Mouse (Mus musculus): ENCODE results near the gene Trem1. TPM values are rescaled to one million over a fixed set of nuclear protein-coding genes. Genes with fewer than 3 reads are reported as not detected.
A peak's percentile ranks its signal among the peaks of the same experiment; 100 is the strongest.

The Trem1 gene
- polyA plus RNA-seq, 1 experiment from 2014 or later: 0.60 TPM

GRCm38 (mm10) chr17:48269833-48270232, 37.3 kb downstream of the Trem1 start:
- no peaks in the 10 kb centered on the region for H3K4me1 ChIP-seq
- H3K9me3 ChIP-seq: no peaks in the 10 kb centered on the region
- ATAC-seq (ENCODE audit: insufficient read depth, low FRiP score, low read depth): no peak
- no peak overlapping the region for H3K4me2 ChIP-seq
- no peak overlapping the region for H3K4me3 ChIP-seq (replicated peaks)
- no peak overlapping the region for H3K9ac ChIP-seq
- WGBS: 71% methylated on average over 4 of the region's 4 CpGs
- H3K27ac ChIP-seq: no peak overlapping the region
- H3K36me3 ChIP-seq: no peaks in the 10 kb centered on the region
- H3K27me3 ChIP-seq (replicated peaks): no peaks in the 10 kb centered on the region

GRCm38 (mm10) chr17:48272158-48272557, 39.6 kb downstream of the Trem1 start:
- WGBS: 62% methylated on average over 5 of the region's 5 CpGs
- Histone ChIP-seq H3K27ac (no peak overlapping the region), H3K27me3 (replicated peaks) (no peaks in the 10 kb centered on the region), H3K4me2 (no peak overlapping the region), H3K4me3 (replicated peaks) (no peak overlapping the region), H3K9ac (no peak overlapping the region), H3K36me3 (no peaks in the 10 kb centered on the region), H3K4me1 (no peaks in the 10 kb centered on the region), H3K9me3 (no peaks in the 10 kb centered on the region)
- ATAC-seq (ENCODE audit: insufficient read depth, low FRiP score, low read depth): peak; percentile 87; the same call in 1 of the 2 replicates

- H3K4me2 ChIP-seq: no peak overlapping the region
- H3K27me3 ChIP-seq (replicated peaks): no peaks in the 10 kb centered on the region
- no peak overlapping the region for H3K4me3 ChIP-seq (replicated peaks)
- H3K36me3 ChIP-seq: no peaks in the 10 kb centered on the region
- no peak overlapping the region for H3K27ac ChIP-seq
- H3K9ac ChIP-seq: no peak overlapping the region
- ATAC-seq (ENCODE audit: insufficient read depth, low FRiP score, low read depth): no peak
- 76% methylated on average over 4 of the region's 4 CpGs for WGBS
- no peaks in the 10 kb centered on the region for H3K9me3 ChIP-seq
- H3K4me1 ChIP-seq: no peaks in the 10 kb centered on the region
Observed at GRCm38 (mm10) chr17:48272598-48272997, 40.0 kb downstream of the Trem1 start.

- no peaks in the 10 kb centered on the region for H3K36me3 ChIP-seq
- H3K4me3 ChIP-seq (replicated peaks): no peak overlapping the region
- no peak for ATAC-seq (ENCODE audit: insufficient read depth, low FRiP score, low read depth)
- no peak overlapping the region for H3K4me2 ChIP-seq
- no peak overlapping the region; the same call in 1 of the 2 replicates for H3K27ac ChIP-seq
- WGBS: 85% methylated on average over 4 of the region's 4 CpGs
- no peaks in the 10 kb centered on the region for H3K4me1 ChIP-seq
- H3K27me3 ChIP-seq (replicated peaks): no peaks in the 10 kb centered on the region
- no peak overlapping the region for H3K9ac ChIP-seq
- no peaks in the 10 kb centered on the region for H3K9me3 ChIP-seq
Observed at GRCm38 (mm10) chr17:48274098-48274497, 41.5 kb downstream of the Trem1 start.

GRCm38 (mm10) chr17:48274885-48275284, 42.3 kb downstream of the Trem1 start:
- no peak overlapping the region for H3K4me3 ChIP-seq (replicated peaks)
- no peaks in the 10 kb centered on the region for H3K27me3 ChIP-seq (replicated peaks)
- WGBS: 33% methylated on average over 6 of the region's 6 CpGs
- H3K9ac ChIP-seq: no peak overlapping the region
- H3K36me3 ChIP-seq: no peaks in the 10 kb centered on the region
- no peaks in the 10 kb centered on the region for H3K9me3 ChIP-seq
- no peak overlapping the region for H3K27ac ChIP-seq
- ATAC-seq (ENCODE audit: insufficient read depth, low FRiP score, low read depth): no peak
- no peaks in the 10 kb centered on the region for H3K4me1 ChIP-seq
- no peak overlapping the region for H3K4me2 ChIP-seq

- no peak for ATAC-seq (ENCODE audit: insufficient read depth, low FRiP score, low read depth)
- H3K9ac ChIP-seq: no peak overlapping the region
- H3K4me2 ChIP-seq: no peak overlapping the region
- H3K27ac ChIP-seq: no peak overlapping the region
- H3K9me3 ChIP-seq: no peaks in the 10 kb centered on the region
- 55% methylated on average over 7 of the region's 7 CpGs for WGBS
- H3K4me1 ChIP-seq: 0 out of 2 replicates have a peak, but pooled peaks cover under 1% of the 10 kb centered on the region
- no peaks in the 10 kb centered on the region for H3K27me3 ChIP-seq (replicated peaks)
- no peak overlapping the region for H3K4me3 ChIP-seq (replicated peaks)
- H3K36me3 ChIP-seq: no peaks in the 10 kb centered on the region
Observed at GRCm38 (mm10) chr17:48275736-48276135, 43.2 kb downstream of the Trem1 start.

GRCm38 (mm10) chr17:48278381-48278780, 45.8 kb downstream of the Trem1 start:
- Histone ChIP-seq H3K27ac (no peak overlapping the region), H3K36me3 (no peaks in the 10 kb centered on the region), H3K9ac (no peak overlapping the region), H3K27me3 (replicated peaks) (no peaks in the 10 kb centered on the region), H3K9me3 (no peaks in the 10 kb centered on the region), H3K4me3 (replicated peaks) (no peak overlapping the region), H3K4me1 (0 out of 2 replicates have a peak, but pooled peaks cover 6% of the 10 kb centered on the region), H3K4me2 (no peak overlapping the region)
- no peak for ATAC-seq (ENCODE audit: insufficient read depth, low FRiP score, low read depth)

GRCm38 (mm10) chr17:48279002-48279401, 46.4 kb downstream of the Trem1 start:
- no peak overlapping the region for H3K4me3 ChIP-seq (replicated peaks)
- 72% methylated on average over 4 of the region's 4 CpGs for WGBS
- H3K9me3 ChIP-seq: no peaks in the 10 kb centered on the region
- no peak overlapping the region for H3K27ac ChIP-seq
- H3K4me2 ChIP-seq: no peak overlapping the region
- no peaks in the 10 kb centered on the region for H3K27me3 ChIP-seq (replicated peaks)
- ATAC-seq (ENCODE audit: insufficient read depth, low FRiP score, low read depth): no peak
- 0 out of 2 replicates have a peak, but pooled peaks cover 6% of the 10 kb centered on the region for H3K4me1 ChIP-seq
- H3K36me3 ChIP-seq: no peaks in the 10 kb centered on the region
- no peak overlapping the region for H3K9ac ChIP-seq

- WGBS: 27% methylated on average over 18 of the region's 18 CpGs
- Histone ChIP-seq H3K9ac (no peak overlapping the region), H3K27ac (no peak overlapping the region)
Observed at GRCm38 (mm10) chr17:48280943-48281738, 48.6 kb downstream of the Trem1 start.

GRCm38 (mm10) chr17:48281739-48282085, 49.1 kb downstream of the Trem1 start:
- WGBS: 2% methylated on average over 3 of the region's 3 CpGs
- H3K27me3 ChIP-seq (replicated peaks): no peaks in the 10 kb centered on the region
- peak overlapping the region; percentile 28 for H3K4me3 ChIP-seq (replicated peaks)
- no peak overlapping the region for H3K9ac ChIP-seq
- 0 out of 2 replicates have a peak, but pooled peaks cover 6% of the 10 kb centered on the region for H3K4me1 ChIP-seq
- peak overlapping the region; percentile 52 for H3K4me2 ChIP-seq
- no peaks in the 10 kb centered on the region for H3K9me3 ChIP-seq
- H3K36me3 ChIP-seq: no peaks in the 10 kb centered on the region
- no peak for ATAC-seq (ENCODE audit: insufficient read depth, low FRiP score, low read depth)
- H3K27ac ChIP-seq: no peak overlapping the region

More at GRCm38 (mm10) chr17:48280943-48281738, 48.6 kb downstream of the Trem1 start:
- Histone ChIP-seq H3K4me1 (0 out of 2 replicates have a peak, but pooled peaks cover 6% of the 10 kb centered on the region), H3K4me3 (replicated peaks) (peak overlapping the region; percentile 28), H3K36me3 (no peaks in the 10 kb centered on the region), H3K4me2 (peak overlapping the region; percentile 52), H3K9me3 (no peaks in the 10 kb centered on the region), H3K27me3 (replicated peaks) (no peaks in the 10 kb centered on the region)
- peak; percentile 18; the same call in 1 of the 2 replicates for ATAC-seq (ENCODE audit: insufficient read depth, low FRiP score, low read depth)

- Histone ChIP-seq H3K4me3 (replicated peaks) (no peak overlapping the region), H3K9ac (no peak overlapping the region), H3K27ac (no peak overlapping the region), H3K4me1 (no peaks in the 10 kb centered on the region), H3K4me2 (no peak overlapping the region), H3K9me3 (no peaks in the 10 kb centered on the region), H3K27me3 (replicated peaks) (no peaks in the 10 kb centered on the region), H3K36me3 (no peaks in the 10 kb centered on the region)
- no peak for ATAC-seq (ENCODE audit: insufficient read depth, low FRiP score, low read depth)
- 55% methylated on average over 1 of the region's 1 CpGs for WGBS
Observed at GRCm38 (mm10) chr17:48286765-48287164, 54.2 kb downstream of the Trem1 start.

GRCm38 (mm10) chr17:48287276-48287675, 54.7 kb downstream of the Trem1 start:
- Histone ChIP-seq H3K9me3 (no peaks in the 10 kb centered on the region), H3K4me3 (replicated peaks) (no peak overlapping the region), H3K4me1 (no peaks in the 10 kb centered on the region), H3K9ac (no peak overlapping the region), H3K27ac (no peak overlapping the region), H3K27me3 (replicated peaks) (no peaks in the 10 kb centered on the region), H3K36me3 (no peaks in the 10 kb centered on the region), H3K4me2 (no peak overlapping the region)
- no peak for ATAC-seq (ENCODE audit: insufficient read depth, low FRiP score, low read depth)
- 69% methylated on average over 2 of the region's 2 CpGs for WGBS

Data from stomach, embryonic 15.5 days (tissue).